ENCODE assay signal across 17 mouse cellular contexts in the genomic region with DNA sequence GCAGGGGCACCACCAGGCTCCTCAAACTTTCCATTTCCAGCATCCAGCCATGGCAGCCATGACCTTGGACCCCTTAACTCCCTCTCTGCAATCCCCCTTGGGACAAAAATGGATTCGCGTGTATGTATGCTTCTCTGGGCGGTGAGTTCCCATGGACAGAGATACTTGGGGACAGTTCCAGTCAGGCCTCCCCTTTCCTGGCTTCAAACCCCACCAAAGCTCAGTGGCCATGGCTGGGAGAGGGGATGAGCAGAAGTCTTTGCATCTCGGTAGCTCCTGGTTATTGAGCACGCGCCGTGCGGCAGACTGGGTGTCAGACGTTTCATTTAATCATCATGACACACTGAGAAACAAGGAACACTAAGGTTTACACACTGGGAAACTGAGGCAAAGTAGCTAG. TPM values are rescaled to one million over a fixed set of nuclear protein-coding genes. Genes with fewer than 3 reads are reported as not detected.
DNase-seq lines count a peak whose midpoint lies in the region; ATAC-seq and TF ChIP-seq lines count a peak whose summit lies in the region.
"Had no signal": no experiment of that assay in that cellular context is flagged by ENCODE, and none has a peak within 500 bp of the region (broad histone marks: within the 10 kb centered on the region; RNA-seq: fewer than 3 reads in every experiment).

No protein-coding gene starts in this region.

- TF ChIP-seq POLR2A in cerebellum, adult 2 months (IDR thresholded peaks at IDR 0.05; ENCODE audit: borderline replicate concordance, insufficient read depth, low read length), result no peak

- 78% methylated on average over 9 of the region's 9 CpGs for WGBS in cerebellum, adult 2 months
- WGBS in forebrain, embryonic 13.5 days, result 87% methylated on average over 9 of the region's 9 CpGs
- 85% methylated on average over 9 of the region's 9 CpGs for WGBS in midbrain, embryonic 16.5 days
- 89% methylated on average over 9 of the region's 9 CpGs for WGBS in kidney, embryonic 16.5 days

- H3K4me1 ChIP-seq in cerebellum, adult 2 months (ENCODE audit: control insufficient read depth, insufficient read depth, low read length), result peaks cover 64% of the 10 kb centered on the region
- H3K4me1 ChIP-seq in forebrain, embryonic 13.5 days, result peaks cover 63% of the 10 kb centered on the region
- peaks cover 29% of the 10 kb centered on the region for H3K4me1 ChIP-seq in midbrain, embryonic 16.5 days (ENCODE audit: control insufficient read depth, insufficient read depth, low read length)
- H3K4me1 ChIP-seq in kidney, embryonic 16.5 days (ENCODE audit: insufficient read depth, low read length), result peaks cover 23% of the 10 kb centered on the region

- no peaks in the 10 kb centered on the region for H3K9me3 ChIP-seq in forebrain, embryonic 13.5 days (replicated peaks)
- no peaks in the 10 kb centered on the region for H3K9me3 ChIP-seq in midbrain, embryonic 16.5 days (replicated peaks; ENCODE audit: control insufficient read depth, low read length, poor library complexity, severe bottlenecking)
- no peaks in the 10 kb centered on the region for H3K9me3 ChIP-seq in kidney, embryonic 16.5 days (ENCODE audit: low read length)
- H3K9me3 ChIP-seq: embryonic facial prominence, embryonic 13.5 days had no signal

- no peak overlapping the region for H3K4me3 ChIP-seq in cerebellum, adult 2 months (replicated peaks; ENCODE audit: insufficient read depth, low read depth, low read length)
- H3K4me3 ChIP-seq in layer of hippocampus, adult 2 months, result no peak overlapping the region
- H3K4me3 ChIP-seq in forebrain, embryonic 13.5 days, result no peak overlapping the region
- no peak overlapping the region for H3K4me3 ChIP-seq in midbrain, embryonic 16.5 days (ENCODE audit: low read depth, low read length)
- no peak overlapping the region for H3K4me3 ChIP-seq in kidney, embryonic 16.5 days (ENCODE audit: low read length)
- H3K4me3 ChIP-seq: embryonic facial prominence, embryonic 13.5 days had no signal

- H3K4me2 ChIP-seq in forebrain, embryonic 13.5 days, result no peak overlapping the region
- H3K4me2 ChIP-seq in midbrain, embryonic 16.5 days (ENCODE audit: low read length), result no peak overlapping the region
- no peak overlapping the region for H3K4me2 ChIP-seq in kidney, embryonic 16.5 days (replicated peaks; ENCODE audit: low read depth, low read length)
- H3K4me2 ChIP-seq: embryonic facial prominence, embryonic 13.5 days had no signal

- TF ChIP-seq CTCF in cerebellum, adult 2 months (IDR thresholded peaks at IDR 0.05; ENCODE audit: borderline replicate concordance, insufficient read depth, low read depth, low read length), result no peak
- TF ChIP-seq CTCF in layer of hippocampus, adult 2 months (conservative IDR thresholded peaks at IDR 0.05), result no peak

- peak overlapping the region; percentile 48 for H3K27ac ChIP-seq in cerebellum, adult 2 months (ENCODE audit: insufficient read depth, low read length)
- H3K27ac ChIP-seq in layer of hippocampus, adult 2 months, result peak overlapping the region; percentile 91
- peak overlapping the region; percentile 91 for H3K27ac ChIP-seq in forebrain, embryonic 13.5 days
- peak overlapping the region; percentile 81 for H3K27ac ChIP-seq in midbrain, embryonic 16.5 days (ENCODE audit: low read length)
- no peak overlapping the region for H3K27ac ChIP-seq in kidney, embryonic 16.5 days (ENCODE audit: low read length)
- H3K27ac ChIP-seq: embryonic facial prominence, embryonic 13.5 days had no signal

- no peak for ATAC-seq in forebrain, embryonic 13.5 days
- no peak for ATAC-seq in midbrain, embryonic 16.5 days
- no peak for ATAC-seq in kidney, embryonic 16.5 days (ENCODE audit: low FRiP score, low TSS enrichment)
- ATAC-seq: liver, postnatal 0 days had no signal

- DNase-seq in cerebellum, adult 2 months, result no peak
- no peak for DNase-seq in cerebellum, adult 9-10 months
- DNase-seq in layer of hippocampus, adult 2 months (ENCODE audit: low spot score in 2 of 2), result no peak
- no peak for DNase-seq in layer of hippocampus, adult 9-11 months
- DNase-seq in spleen, adult 18-20 months, result no peak
- DNase-seq: adrenal gland, adult 2 months; heart, adult 18-20 months; kidney, adult 9 months; kidney, postnatal 4 days; liver; liver, postnatal 0 days; lung, postnatal 36 days; thymus, postnatal 14 days had no signal

- H3K36me3 ChIP-seq in forebrain, embryonic 13.5 days (ENCODE audit: poor library complexity, severe bottlenecking), result no peaks in the 10 kb centered on the region; the same call in 1 of the 2 replicates
- H3K36me3 ChIP-seq in midbrain, embryonic 16.5 days (ENCODE audit: control insufficient read depth, insufficient read depth, low read length), result no peaks in the 10 kb centered on the region
- H3K36me3 ChIP-seq in kidney, embryonic 16.5 days (ENCODE audit: insufficient read depth, low read length), result no peaks in the 10 kb centered on the region
- H3K36me3 ChIP-seq: embryonic facial prominence, embryonic 13.5 days had no signal

- H3K27me3 ChIP-seq in cerebellum, adult 2 months (ENCODE audit: control insufficient read depth, insufficient read depth, low read length), result no peaks in the 10 kb centered on the region
- no peaks in the 10 kb centered on the region for H3K27me3 ChIP-seq in forebrain, embryonic 13.5 days
- no peaks in the 10 kb centered on the region for H3K27me3 ChIP-seq in midbrain, embryonic 16.5 days (ENCODE audit: control insufficient read depth, insufficient read depth, low read depth, low read length)
- H3K27me3 ChIP-seq in kidney, embryonic 16.5 days (ENCODE audit: insufficient read depth, low read length), result no peaks in the 10 kb centered on the region
- H3K27me3 ChIP-seq: embryonic facial prominence, embryonic 13.5 days had no signal

- H3K9ac ChIP-seq in forebrain, embryonic 13.5 days, result peak overlapping the region; percentile 18; the same call in 1 of the 2 replicates
- H3K9ac ChIP-seq in midbrain, embryonic 16.5 days (ENCODE audit: low read depth, low read length), result no peak overlapping the region
- no peak overlapping the region for H3K9ac ChIP-seq in kidney, embryonic 16.5 days (replicated peaks; ENCODE audit: low read length)
- H3K9ac ChIP-seq: embryonic facial prominence, embryonic 13.5 days; liver, postnatal 0 days had no signal

RNA-seq across cellular contexts. Expression of a gene that starts 56.7 kb away (rescaled TPM):
- polyA plus RNA-seq in cerebellum, adult 2 months (2012; rRNA removed), result 210 and 244 TPM in 2 replicates
- 100 to 1,000 TPM; 226 to 243 TPM for total RNA-seq in layer of hippocampus, adult 2 months (2021)
- 35.5 and 37.0 TPM in 2 replicates for polyA plus RNA-seq in forebrain, embryonic 13.5 days (2015; fragmentation: Nextera tagmentation; extraction: Ambion mirVana)
- 32.0 and 33.4 TPM in 2 replicates for polyA plus RNA-seq in midbrain, embryonic 16.5 days (2015; fragmentation: Nextera tagmentation; extraction: Ambion mirVana)
- polyA plus RNA-seq in kidney, embryonic 16.5 days (2015; fragmentation: Nextera tagmentation; extraction: Ambion mirVana), result 19.9 and 22.1 TPM in 2 replicates
